Mouse (Mus musculus) cortical plate, adult 2 months (tissue): ENCODE results near the gene Kif24. TPM values are rescaled to one million over a fixed set of nuclear protein-coding genes. Genes with fewer than 3 reads are reported as not detected.
A peak's percentile ranks its signal among the peaks of the same experiment; 100 is the strongest.

Experiments
- H3K27ac ChIP-seq: fragments of 200-500 bp; 2 replicates; pipeline ENCODE4 v1.5.1; 2012; ENCODE audit warnings: low read length, control low read depth, inconsistent platforms; ENCODE audit not compliant: insufficient read depth
- H3K4me1 ChIP-seq: fragments of 200-500 bp; 2 replicates; pipeline ENCODE4 v1.6.1; 2011; ENCODE audit warnings: low read length; ENCODE audit not compliant: control insufficient read depth, insufficient read depth
- H3K4me3 ChIP-seq: fragments of 200-500 bp; 2 replicates; pipeline ENCODE4 v1.5.1; 2011; ENCODE audit warnings: mild to moderate bottlenecking, low read length, control low read depth; ENCODE audit not compliant: insufficient read depth
- CTCF ChIP-seq: fragments of 200-500 bp; IDR thresholded peaks from 2 replicates; pipeline ENCODE4 v1.5.1; 2011; ENCODE audit warnings: mild to moderate bottlenecking, control low read depth, low read length; ENCODE audit not compliant: insufficient read depth; ENCODE audit errors: extremely low read depth
- POLR2A ChIP-seq: fragments of 200-500 bp; IDR thresholded peaks from 2 replicates; pipeline ENCODE4 v1.6.1; 2011; ENCODE audit warnings: mild to moderate bottlenecking, low read length, control low read depth; ENCODE audit not compliant: insufficient read depth; ENCODE audit errors: extremely low read depth
- polyA plus RNA-seq: library from polyadenylated mRNA; depleted of rRNA; stranded (reverse); fragments of >200 nt; gene quantifications from 2 replicates; pipeline ENCODE4 v1.2.3, GENCODE M21; 2012; rRNA removed

The Kif24 gene
- polyA plus RNA-seq, 1 experiment: 0.56 TPM

DNA sequence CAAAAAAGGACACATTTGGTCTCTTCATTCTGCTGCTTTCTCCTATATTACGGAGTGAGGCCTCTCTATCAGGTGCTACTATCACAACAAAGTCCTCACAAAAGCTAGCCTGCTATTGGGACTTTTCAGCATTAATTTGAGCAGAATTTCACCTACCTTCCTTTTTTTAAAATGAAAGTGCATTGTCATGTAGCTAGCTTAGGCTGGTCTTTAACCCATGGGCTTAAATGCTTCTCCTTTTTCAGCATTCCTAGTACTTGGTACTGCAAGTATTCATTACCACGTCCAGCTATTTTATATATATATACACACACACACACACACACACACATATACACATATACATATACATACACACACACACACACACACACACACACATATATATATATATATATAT, 106.0 kb downstream of the Kif24 start:
- H3K27ac ChIP-seq: no peak overlapping the region
- no peaks in the 10 kb centered on the region; the same call in 1 of the 2 replicates for H3K4me1 ChIP-seq
- TF ChIP-seq CTCF (no peak), POLR2A (no peak)
- H3K4me3 ChIP-seq: no peak overlapping the region

DNA sequence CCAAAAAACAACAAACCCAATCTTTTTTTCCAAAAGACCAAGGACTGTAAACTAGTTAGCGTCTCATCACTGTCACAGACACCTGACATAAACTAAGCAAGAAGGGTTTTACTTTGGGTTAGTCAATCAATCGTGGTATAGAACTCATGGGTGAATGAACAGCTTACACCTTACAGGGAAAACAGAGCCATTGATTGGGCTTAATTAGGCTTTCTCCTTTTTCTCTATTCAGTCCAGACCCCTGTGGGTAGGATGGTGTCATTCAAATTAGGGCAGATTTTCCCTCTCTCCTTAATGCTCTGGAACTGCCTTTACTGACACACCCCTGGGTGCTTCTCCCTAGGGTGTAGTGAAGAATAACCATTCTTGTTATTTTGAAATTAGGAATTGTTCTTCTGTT, 107.5 kb downstream of the Kif24 start:
- no peak overlapping the region for H3K27ac ChIP-seq
- H3K4me3 ChIP-seq: no peak overlapping the region
- no peak for TF ChIP-seq POLR2A
- no peak for TF ChIP-seq CTCF
- no peaks in the 10 kb centered on the region; the same call in 1 of the 2 replicates for H3K4me1 ChIP-seq

DNA sequence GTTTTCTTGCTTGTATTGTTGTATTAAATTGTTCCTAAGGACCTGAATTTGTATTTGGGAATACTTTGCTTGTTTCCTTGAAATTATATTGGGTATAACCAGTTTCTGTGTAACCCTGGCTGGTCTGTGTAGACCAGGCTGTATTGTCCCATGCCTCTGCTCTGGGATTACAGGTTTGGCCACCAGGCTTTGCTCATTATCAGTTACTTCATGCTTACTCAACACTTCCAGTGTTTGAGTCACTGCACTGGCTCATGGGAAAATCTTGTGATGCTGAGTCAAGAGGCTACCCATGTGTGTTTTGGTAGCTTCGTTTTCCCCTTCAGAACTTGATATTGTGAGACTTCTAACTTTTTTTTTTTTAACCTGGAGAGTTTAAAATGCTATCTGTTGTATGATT, 111.4 kb downstream of the Kif24 start:
- no peak overlapping the region for H3K27ac ChIP-seq
- H3K4me1 ChIP-seq: peaks cover 2% of the 10 kb centered on the region
- TF ChIP-seq POLR2A: no peak
- TF ChIP-seq CTCF: no peak
- no peak overlapping the region for H3K4me3 ChIP-seq

DNA sequence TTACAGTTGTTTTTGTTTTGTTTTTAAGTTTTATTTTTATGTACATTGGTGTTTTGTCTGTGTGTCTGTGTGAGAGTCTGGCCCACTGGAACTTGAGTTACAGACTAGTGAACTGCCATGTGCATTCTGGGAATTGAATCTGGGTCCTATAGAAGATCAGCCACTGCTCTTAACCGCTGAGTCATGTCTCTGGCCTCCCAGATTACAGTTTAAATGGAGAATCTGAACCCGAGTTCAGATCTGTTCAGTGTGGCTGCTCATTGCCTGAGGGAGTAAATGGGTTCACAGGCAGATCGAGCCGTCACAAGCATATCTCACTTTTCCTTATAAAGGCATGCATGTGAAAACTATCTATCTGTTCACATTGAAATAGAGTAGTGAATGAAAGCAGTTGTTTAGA, 111.9 kb downstream of the Kif24 start:
- no peak overlapping the region for H3K4me3 ChIP-seq
- peaks cover 3% of the 10 kb centered on the region for H3K4me1 ChIP-seq
- H3K27ac ChIP-seq: no peak overlapping the region
- TF ChIP-seq CTCF (no peak), POLR2A (no peak)

DNA sequence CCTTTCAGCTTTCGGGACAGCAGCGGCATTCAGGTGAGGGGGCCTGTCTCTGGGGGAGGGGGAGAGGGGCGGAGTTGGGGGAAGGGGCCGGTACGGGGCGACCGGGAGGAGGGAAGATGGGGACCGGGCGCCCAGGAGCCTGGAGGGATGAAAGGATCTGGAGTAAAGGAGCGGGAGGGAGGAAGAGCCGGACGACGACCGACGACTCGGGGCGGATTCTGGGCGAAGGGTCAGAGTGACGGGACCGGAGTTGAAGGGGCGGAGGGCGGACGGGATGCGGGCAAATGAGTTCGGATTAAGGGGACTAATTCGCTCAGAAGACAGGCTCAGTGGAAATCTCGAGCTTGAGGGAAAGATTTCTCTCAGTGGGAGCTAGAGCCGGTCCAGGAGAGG, 115.5 kb downstream of the Kif24 start:
- H3K27ac ChIP-seq: no peak overlapping the region
- H3K4me1 ChIP-seq: peaks cover 6% of the 10 kb centered on the region
- TF ChIP-seq CTCF (no peak), POLR2A (no peak)
- peak overlapping the region; percentile 42 for H3K4me3 ChIP-seq

DNA sequence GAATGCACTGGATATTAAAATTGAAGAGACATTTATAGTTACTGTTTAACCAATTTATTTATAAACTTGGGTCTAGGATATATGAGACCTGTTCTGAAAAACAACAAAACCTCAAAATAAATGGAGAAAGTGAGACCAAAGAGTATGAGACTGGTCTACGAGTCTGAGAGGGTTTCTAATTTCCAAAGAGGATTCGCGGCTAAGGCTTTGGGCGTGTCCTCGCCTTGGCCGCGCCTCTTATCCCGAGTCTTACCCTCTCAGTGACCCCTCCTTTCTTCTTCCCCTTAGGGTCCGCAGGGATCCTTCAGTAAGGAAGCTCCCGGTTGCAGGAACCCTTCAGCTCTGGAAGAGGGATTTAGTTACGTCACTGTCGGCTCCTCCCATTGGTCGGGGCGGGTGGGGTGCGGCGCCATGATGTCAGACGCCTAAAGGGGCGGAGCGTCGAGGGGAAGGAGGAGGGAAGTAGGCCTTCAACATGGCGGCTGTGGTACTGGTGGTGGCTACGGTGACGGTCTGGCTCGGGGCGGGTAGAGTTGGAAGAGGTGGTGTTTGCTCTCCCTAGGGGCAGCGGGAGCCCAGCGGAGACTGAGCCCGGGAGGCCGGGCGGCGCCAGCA, 116.0 kb downstream of the Kif24 start, which contains the start of gene Ubap1:
Gene Ubap1 (plus strand): TSS at position 413 of the 615 bp plus-strand sequence.
- H3K27ac ChIP-seq: no peak within 1 kb of the TSS
- peak within 1 kb of the TSS; percentile 42 for H3K4me3 ChIP-seq
- peaks cover 6% of the 10 kb centered on the region for H3K4me1 ChIP-seq
- TF ChIP-seq CTCF (no peak), POLR2A (peak; percentile 95)

DNA sequence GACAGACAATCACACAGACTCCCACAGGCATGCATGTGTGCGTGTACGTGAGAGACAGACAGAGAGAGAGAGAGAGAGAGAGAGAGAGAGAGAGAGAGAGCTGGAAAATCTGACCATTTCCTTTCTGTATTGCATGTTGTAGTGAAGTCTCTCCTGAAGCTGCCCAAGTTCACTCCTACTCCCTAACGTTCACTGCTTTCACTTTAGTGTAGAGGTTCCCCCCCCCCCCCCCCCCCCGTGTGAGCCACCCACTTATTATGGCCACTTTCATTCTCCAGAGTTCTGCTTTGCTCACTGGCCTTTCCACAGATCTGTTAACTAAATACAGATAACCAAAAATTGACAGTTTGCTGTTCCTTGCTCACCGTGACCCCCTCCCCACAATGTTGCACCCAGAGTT, 116.8 kb downstream of the Kif24 start:
- peak overlapping the region; percentile 42; the same call in 1 of the 2 replicates for H3K4me3 ChIP-seq
- TF ChIP-seq POLR2A (no peak), CTCF (no peak)
- H3K27ac ChIP-seq: no peak overlapping the region

DNA sequence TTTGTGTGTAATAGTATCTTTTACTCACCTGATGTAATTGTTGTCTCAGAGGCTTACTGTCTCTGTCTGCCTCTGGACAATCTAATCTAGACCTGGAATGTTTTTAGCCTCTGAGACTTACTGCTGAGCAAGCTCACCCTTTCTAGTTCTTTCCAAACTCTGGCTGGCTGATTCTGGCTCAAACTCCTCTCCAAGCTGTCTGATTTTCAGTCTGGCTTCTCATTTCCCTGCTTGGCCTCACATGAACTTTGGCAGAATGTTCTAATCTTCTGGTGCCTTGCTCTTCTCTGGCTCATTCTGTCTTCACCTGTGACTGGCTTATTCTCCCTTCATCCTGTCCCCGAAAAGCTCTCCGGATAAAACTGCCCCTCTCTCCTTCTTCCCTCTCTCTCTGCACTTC, 118.7 kb downstream of the Kif24 start:
- TF ChIP-seq POLR2A: no peak
- TF ChIP-seq CTCF: no peak
- Histone ChIP-seq H3K4me3 (no peak overlapping the region), H3K27ac (no peak overlapping the region), H3K4me1 (peaks cover 6% of the 10 kb centered on the region)

More for the DNA sequence above, 116.8 kb downstream of the Kif24 start:
- H3K4me1 ChIP-seq: peaks cover 6% of the 10 kb centered on the region

DNA sequence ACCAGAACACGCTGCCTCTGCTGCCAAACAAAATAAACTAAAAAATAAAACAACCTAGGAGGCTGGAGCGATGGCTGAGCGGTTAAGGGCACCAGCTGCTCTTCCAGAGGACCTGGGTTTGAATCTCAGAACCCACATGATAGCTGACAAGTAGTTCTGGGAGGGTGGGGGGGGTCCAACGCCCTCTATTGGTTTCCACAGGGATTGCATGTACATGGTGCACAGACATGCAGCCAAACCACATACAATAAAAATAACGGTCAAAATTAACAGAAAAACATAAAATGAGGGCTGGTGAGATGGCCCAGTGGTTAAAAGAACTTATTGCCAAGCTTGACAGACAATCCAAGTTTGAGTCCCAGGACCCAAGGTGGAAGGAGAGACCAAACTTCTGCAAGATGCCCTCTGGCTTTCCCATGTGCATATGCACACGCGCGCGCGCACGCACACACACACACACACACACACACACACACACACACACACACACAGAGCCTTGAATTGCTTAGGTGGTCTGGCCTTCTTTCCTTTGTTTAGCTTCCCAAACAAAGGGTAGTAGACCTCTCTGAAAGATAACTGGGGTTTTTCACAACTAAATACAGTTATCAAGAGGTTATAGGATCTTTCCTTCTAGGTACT, 123.7 kb downstream of the Kif24 start:
- Histone ChIP-seq H3K27ac (no peak overlapping the region), H3K4me3 (no peak overlapping the region), H3K4me1 (no peaks in the 10 kb centered on the region)
- TF ChIP-seq CTCF (no peak), POLR2A (no peak)

Other genes with a start within 250 kb of the Kif24 start
- gene Ubap2, start 189.7 kb downstream of the Kif24 start, polyA plus RNA-seq: 21.8 and 26.2 TPM in 2 replicates
- 33.1 and 34.1 TPM in 2 replicates for gene Dcaf12, start 150.0 kb downstream of the Kif24 start, polyA plus RNA-seq
- 44.0 and 47.7 TPM in 2 replicates for gene Ubap1, start 115.9 kb downstream of the Kif24 start, polyA plus RNA-seq
- gene Nudt2, start 264 bp upstream of the Kif24 start, polyA plus RNA-seq: 43.4 and 46.5 TPM in 2 replicates
- 24.2 and 24.8 TPM in 2 replicates for gene AI464131, start 38.2 kb upstream of the Kif24 start, polyA plus RNA-seq
- 4.6 and 4.9 TPM in 2 replicates for gene 1110017D15Rik, start 52.4 kb upstream of the Kif24 start, polyA plus RNA-seq
- 159 and 165 TPM in 2 replicates for gene Fam219a, start 104.7 kb upstream of the Kif24 start, polyA plus RNA-seq
- gene Dnaic1, start 104.9 kb upstream of the Kif24 start, polyA plus RNA-seq: 9.8 and 12.5 TPM in 2 replicates
- gene Enho, start 175.4 kb upstream of the Kif24 start, polyA plus RNA-seq: 88.2 and 97.6 TPM in 2 replicates
- 59.8 and 67.8 TPM in 2 replicates for gene Cntfr, start 232.2 kb upstream of the Kif24 start, polyA plus RNA-seq
- 50.6 and 51.6 TPM in 2 replicates for gene Il11ra1, start 235.1 kb upstream of the Kif24 start, polyA plus RNA-seq
- 31.6 and 37.4 TPM in 2 replicates for gene Rpp25l, start 248.6 kb upstream of the Kif24 start, polyA plus RNA-seq